Mouse (Mus musculus): Measurements from ENCODE around the gene Ovca2.

GRCm38 (mm10) chr11:75212031-75212667 is 33.5 kb upstream of the Ovca2 start:
- TF ChIP-seq CTCF (IDR thresholded peaks at IDR 0.05; ENCODE audit: control insufficient read depth, insufficient read depth, insufficient read length) (no peak), USF1 (IDR thresholded peaks at IDR 0.05; ENCODE audit: low read depth) (no peak), MYOD1 (IDR thresholded peaks at IDR 0.05; ENCODE audit: control insufficient read depth, insufficient read length, low read depth) (no peak), FOSL1 (IDR thresholded peaks at IDR 0.05; ENCODE audit: insufficient read depth, low read length, poor library complexity, severe bottlenecking) (no peak), MYOG (IDR thresholded peaks at IDR 0.05; ENCODE audit: control insufficient read depth, extremely low read depth, insufficient read length) (no peak), CEBPB (IDR thresholded peaks at IDR 0.05; ENCODE audit: low read depth) (no peak)
